Mouse (Mus musculus) midbrain, postnatal 0 days (tissue): ENCODE measurements around the gene Herpud1. TPM values are rescaled to one million over a fixed set of nuclear protein-coding genes. Genes with fewer than 3 reads are reported as not detected.

Source experiments
- ATAC-seq: fragments of 200-750 bp; cut with Nextera tagmentation; 2 replicates; pipeline ENCODE4 v1.8.0; 2017; ENCODE audit warnings: moderate number of reproducible peaks, mild to moderate bottlenecking, moderate TSS enrichment, moderate library complexity; ENCODE audit not compliant: low FRiP score
- DNase-seq: peaks from one replicate; pipeline ENCODE4 v3.0.0-alpha.2; 2015; ENCODE audit warnings: low spot score
- H3K27ac ChIP-seq: fragments of 300-500 bp; sonication (generic); 2 replicates; pipeline ENCODE4 v1.5.1; 2014; ENCODE audit warnings: low read depth, mild to moderate bottlenecking, low read length, mixed read lengths
- H3K27me3 ChIP-seq: fragments of 300-500 bp; sonication (generic); 2 replicates; pipeline ENCODE4 v1.6.1; 2014; ENCODE audit warnings: low read length, control low read depth, mixed read lengths; ENCODE audit not compliant: insufficient read depth
- H3K36me3 ChIP-seq: fragments of 300-500 bp; sonication (generic); 2 replicates; pipeline ENCODE4 v1.6.1; 2014; ENCODE audit warnings: low read length, control low read depth, mixed read lengths; ENCODE audit not compliant: insufficient read depth
- H3K4me1 ChIP-seq: fragments of 300-500 bp; sonication (generic); 2 replicates; pipeline ENCODE4 v1.6.1; 2014; ENCODE audit warnings: mild to moderate bottlenecking, control low read depth, antibody characterized with exemption, low read length, mixed read lengths; ENCODE audit not compliant: insufficient read depth
- H3K4me2 ChIP-seq: fragments of 300-500 bp; sonication (generic); 2 replicates; pipeline ENCODE4 v1.6.1; 2014; ENCODE audit warnings: low read depth, mild to moderate bottlenecking, low read length, mixed read lengths; ENCODE audit not compliant: poor library complexity, severe bottlenecking
- H3K4me3 ChIP-seq: fragments of 300-500 bp; sonication (generic); 2 replicates; pipeline ENCODE4 v1.5.1; 2014; ENCODE audit warnings: low read depth, mild to moderate bottlenecking, low read length, moderate library complexity
- H3K9ac ChIP-seq: fragments of 300-500 bp; sonication (generic); replicated peaks from 2 replicates; pipeline ENCODE4 v1.6.1; 2014; ENCODE audit warnings: mild to moderate bottlenecking, low read length, moderate library complexity, mixed read lengths; ENCODE audit not compliant: poor library complexity, severe bottlenecking
- H3K9me3 ChIP-seq: fragments of 300-500 bp; sonication (generic); 2 replicates; pipeline ENCODE4 v1.6.1; 2016; ENCODE audit warnings: low read length, control low read depth
- CTCF ChIP-seq: IDR thresholded peaks from 2 replicates; pipeline ENCODE4 v1.5.1; 2016; ENCODE audit warnings: antibody characterized with exemption, mild to moderate bottlenecking
- whole genome bisulfite sequencing: fragments of 180-500 bp; shearing (Covaris S2); extraction: QIAGEN DNeasy Blood & Tissue Kit; methylation state at CpG from one replicate; pipeline ENCODE4 v1.1.7; 2014; 5-methylcytosine and 5-hydroxymethylcytosine counted together
- polyA plus RNA-seq: library from polyadenylated mRNA; unstranded; fragments of >200 nt; fragmentation: Nextera tagmentation; extraction: Ambion mirVana; gene quantifications from 2 replicates; pipeline ENCODE4 v1.2.1, GENCODE M21; 2015
- total RNA-seq: library from RNA; depleted of rRNA; stranded (reverse); fragments of >200 nt; gene quantifications from 2 replicates; pipeline ENCODE4 v1.2.3, GENCODE M21; 2014

Gene Herpud1
- total and polyA plus RNA-seq, 2 experiments from 2014 or later = 80.4 to 87.1 TPM

GRCm38 (mm10) chr8:94377031-94377430 is 9.2 kb upstream of the Herpud1 start:
- ATAC-seq (no peak), DNase-seq (no peak)
- Histone ChIP-seq H3K9ac (no peak overlapping the region), H3K4me3 (no peak overlapping the region), H3K4me2 (no peak overlapping the region), H3K9me3 (no peaks in the 10 kb centered on the region), H3K4me1 (no peaks in the 10 kb centered on the region), H3K27ac (no peak overlapping the region), H3K27me3 (no peaks in the 10 kb centered on the region), H3K36me3 (no peaks in the 10 kb centered on the region)
- WGBS = 81% methylated on average over 4 of the region's 4 CpGs
- no peak for TF ChIP-seq CTCF

- Histone ChIP-seq H3K4me3 (no peak overlapping the region), H3K27ac (no peak overlapping the region), H3K36me3 (no peaks in the 10 kb centered on the region), H3K4me1 (no peaks in the 10 kb centered on the region), H3K4me2 (no peak overlapping the region), H3K9me3 (no peaks in the 10 kb centered on the region), H3K9ac (no peak overlapping the region), H3K27me3 (no peaks in the 10 kb centered on the region)
- DNase-seq (no peak), ATAC-seq (no peak)
- 68% methylated on average over 11 of the region's 11 CpGs for WGBS
- TF ChIP-seq CTCF = no peak
Measured at GRCm38 (mm10) chr8:94377714-94378205, 8.5 kb upstream of the Herpud1 start.

- H3K27ac ChIP-seq = no peak overlapping the region
- H3K9me3 ChIP-seq = no peaks in the 10 kb centered on the region
- no peak for ATAC-seq
- 89% methylated on average over 15 of the region's 15 CpGs for WGBS
- no peak overlapping the region for H3K4me2 ChIP-seq
- no peak overlapping the region for H3K4me3 ChIP-seq
- H3K9ac ChIP-seq = no peak overlapping the region
- no peaks in the 10 kb centered on the region for H3K27me3 ChIP-seq
- no peak for DNase-seq
- H3K4me1 ChIP-seq = no peaks in the 10 kb centered on the region
- no peaks in the 10 kb centered on the region for H3K36me3 ChIP-seq
- TF ChIP-seq CTCF = no peak
Measured at GRCm38 (mm10) chr8:94378763-94379415, 7.3 kb upstream of the Herpud1 start.

GRCm38 (mm10) chr8:94379686-94380085 is 6.6 kb upstream of the Herpud1 start:
- no peak for TF ChIP-seq CTCF
- DNase-seq (no peak), ATAC-seq (no peak)
- 90% methylated on average over 9 of the region's 9 CpGs for WGBS
- H3K27ac ChIP-seq = no peak overlapping the region
- H3K4me3 ChIP-seq = no peak overlapping the region
- no peaks in the 10 kb centered on the region for H3K9me3 ChIP-seq
- no peaks in the 10 kb centered on the region for H3K36me3 ChIP-seq
- no peak overlapping the region for H3K9ac ChIP-seq
- H3K4me2 ChIP-seq = no peak overlapping the region
- H3K4me1 ChIP-seq = no peaks in the 10 kb centered on the region
- no peaks in the 10 kb centered on the region for H3K27me3 ChIP-seq

GRCm38 (mm10) chr8:94384166-94384565 is 2.1 kb upstream of the Herpud1 start:
- Histone ChIP-seq H3K4me3 (no peak overlapping the region), H3K9me3 (no peaks in the 10 kb centered on the region), H3K27me3 (no peaks in the 10 kb centered on the region), H3K27ac (no peak overlapping the region), H3K36me3 (no peaks in the 10 kb centered on the region), H3K4me2 (no peak overlapping the region), H3K4me1 (no peaks in the 10 kb centered on the region; the same call in 1 of the 2 replicates), H3K9ac (no peak overlapping the region)
- no peak for TF ChIP-seq CTCF
- WGBS = 87% methylated on average over 7 of the region's 7 CpGs
- no peak for DNase-seq
- no peak for ATAC-seq

GRCm38 (mm10) chr8:94385506-94386213 is 578 bp upstream of the Herpud1 start:
- Histone ChIP-seq H3K36me3 (peaks cover 4% of the 10 kb centered on the region), H3K4me2 (peak overlapping the region; percentile 89), H3K27me3 (no peaks in the 10 kb centered on the region), H3K9me3 (no peaks in the 10 kb centered on the region), H3K4me1 (no peaks in the 10 kb centered on the region; the same call in 1 of the 2 replicates), H3K9ac (peak overlapping the region; percentile 95), H3K4me3 (peak overlapping the region; percentile 87), H3K27ac (peak overlapping the region; percentile 96)
- no peak for DNase-seq
- peak; percentile 41 for ATAC-seq
- 25% methylated on average over 20 of the region's 20 CpGs for WGBS
- TF ChIP-seq CTCF = no peak
